Mouse (Mus musculus): ENCODE results near the gene Ankrd35.
"Not testable (repeated sequence)": the region's sequence is repeated elsewhere in the genome, so short reads cannot be mapped to it uniquely, and the experiment has no call there.

Gene Ankrd35

DNA sequence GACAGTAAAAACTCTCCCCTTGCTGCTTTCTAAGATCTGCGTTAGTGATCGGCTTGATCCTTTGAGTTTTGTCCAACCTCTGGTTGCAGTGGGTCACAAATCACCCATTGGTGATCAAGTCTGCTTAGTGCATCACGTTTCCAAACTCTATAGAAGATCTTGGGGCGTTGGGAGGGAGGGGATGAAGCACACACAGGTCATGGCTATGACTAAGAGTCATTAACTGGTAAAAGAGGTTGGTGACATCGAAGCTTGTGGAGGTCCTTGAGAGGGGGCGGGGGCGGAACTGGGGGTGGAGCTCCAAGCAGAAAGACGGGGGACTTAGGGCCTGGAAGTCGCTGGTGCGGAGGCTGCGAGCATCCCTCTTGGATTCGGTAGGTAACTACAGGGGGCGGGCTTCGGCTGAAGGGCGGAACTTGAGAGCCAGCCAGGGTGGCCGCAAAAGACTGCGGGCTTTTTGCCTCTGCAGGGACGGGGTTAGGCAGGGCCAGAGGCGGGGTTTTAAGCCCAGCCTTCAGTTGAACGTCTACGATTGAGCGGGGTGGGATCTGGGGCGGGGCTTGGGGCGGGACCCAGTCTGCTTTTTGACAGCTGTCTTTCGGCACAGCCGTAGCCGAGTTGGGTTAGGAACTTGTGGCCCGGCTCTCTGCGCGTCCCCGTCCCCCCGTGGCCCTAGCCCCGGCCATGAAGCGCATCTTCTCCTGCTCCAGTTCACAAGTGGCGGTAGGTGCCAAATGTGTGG lies at the start of gene Ankrd35:
Ankrd35 (plus strand) TSS at position 405 of the 742 bp plus-strand sequence.
- peak; percentile 76 for DNase-seq (ENCODE audit: low read depth)

GRCm38 (mm10) chr3:96623201-96623600 lies 46.7 kb upstream of the Ankrd35 start:
- DNase-seq (ENCODE audit: low read depth) = no peak

- DNase-seq (ENCODE audit: low read depth) = peak; percentile 98
Observed at GRCm38 (mm10) chr3:96629729-96630600, 40.0 kb upstream of the Ankrd35 start, which contains the start of gene Rbm8a. Gene Rbm8a (plus strand): TSS chr3:96629933.

DNA sequence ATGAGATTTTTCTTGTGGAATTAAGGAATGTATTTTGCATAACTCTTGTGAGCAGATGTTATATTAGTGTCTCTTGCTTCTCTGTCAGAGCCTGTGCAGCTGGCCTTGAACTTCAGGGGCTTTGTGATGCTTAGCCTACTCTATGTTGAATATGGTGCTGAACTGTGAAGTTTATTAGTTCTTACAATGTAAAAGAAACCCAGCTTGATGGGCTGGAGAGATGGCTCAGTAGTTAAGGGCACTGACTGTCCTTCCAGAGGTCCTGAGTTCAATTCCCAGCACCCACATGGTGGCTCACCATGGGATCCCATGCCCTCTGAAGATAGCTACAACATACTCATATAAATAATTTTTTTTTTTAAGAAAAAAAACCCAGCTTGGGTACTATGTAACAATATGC lies 37.9 kb upstream of the Ankrd35 start:
- no peak for DNase-seq (ENCODE audit: low read depth)

DNA sequence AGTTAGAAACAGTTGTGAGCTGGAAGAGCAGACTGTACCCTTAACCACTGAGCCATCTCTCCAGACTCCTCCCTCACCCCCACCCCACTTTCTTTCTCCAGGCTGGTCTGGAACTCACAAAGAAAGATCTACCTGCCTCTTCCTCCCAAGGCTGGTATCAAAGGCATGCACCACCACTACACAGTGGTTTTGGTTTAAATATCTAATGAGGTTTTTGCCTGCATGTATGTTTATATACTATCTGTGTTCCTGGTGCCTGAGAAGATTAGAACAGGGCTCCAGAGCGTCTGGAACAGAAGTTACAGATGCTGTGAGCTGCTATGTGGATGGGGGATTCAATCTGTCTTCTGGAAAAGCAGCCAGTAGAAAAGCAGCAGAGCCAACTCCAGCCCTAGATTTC lies 35.9 kb upstream of the Ankrd35 start:
- no peak for DNase-seq (ENCODE audit: low read depth)

GRCm38 (mm10) chr3:96634928-96635879 lies 34.7 kb upstream of the Ankrd35 start, which contains the start of the genes Pex11b and Gm42957:
Gene Pex11b (plus strand): TSS chr3:96635376.
Gene Gm42957 (plus strand): TSS chr3:96635474.
- peak; percentile 73 for DNase-seq (ENCODE audit: low read depth)

DNA sequence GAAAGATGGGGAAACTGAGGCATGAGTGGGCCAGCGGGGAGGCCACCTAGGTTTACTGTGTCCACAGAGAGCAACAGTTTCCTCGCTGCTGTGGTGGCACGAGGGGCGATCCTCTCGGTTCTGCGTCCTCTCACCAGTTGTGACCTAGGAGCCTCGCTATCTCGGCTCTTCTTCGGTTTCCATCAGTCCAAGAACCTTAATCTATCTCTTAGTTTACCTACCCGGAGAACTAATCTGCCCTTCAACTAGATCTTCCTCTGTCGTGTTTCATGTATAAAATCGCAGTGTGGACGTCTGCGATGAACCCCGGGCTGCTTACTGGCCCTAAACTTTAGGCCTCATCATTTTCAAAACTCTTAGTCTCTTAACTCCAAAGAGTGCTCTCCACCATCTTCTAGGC lies 34.0 kb upstream of the Ankrd35 start:
- DNase-seq (ENCODE audit: low read depth) = peak; percentile 10

DNA sequence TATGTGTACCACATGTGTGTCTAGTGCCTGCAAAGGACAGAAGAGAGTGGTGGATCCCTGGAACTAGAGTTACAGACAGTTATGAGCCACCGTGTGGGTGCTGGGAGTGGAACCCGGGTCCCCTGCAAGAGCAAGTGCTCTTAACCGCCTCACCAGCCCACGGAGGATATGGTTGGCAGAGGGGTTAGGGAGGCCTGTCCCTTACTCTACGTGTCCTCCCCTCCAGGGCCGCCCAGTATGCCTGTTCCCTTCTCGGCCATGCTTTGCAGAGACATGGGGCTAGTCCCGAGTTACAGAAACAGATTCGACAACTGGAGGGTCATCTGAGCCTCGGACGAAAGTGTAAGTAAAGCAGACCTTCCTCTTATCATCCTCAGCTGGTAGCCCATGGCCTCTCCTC lies 33.5 kb upstream of the Ankrd35 start:
- no peak for DNase-seq (ENCODE audit: low read depth)

- DNase-seq (ENCODE audit: low read depth) = peak; percentile 58
Observed at GRCm38 (mm10) chr3:96639219-96639618, 30.7 kb upstream of the Ankrd35 start.

- DNase-seq (ENCODE audit: low read depth) = no peak
Observed at GRCm38 (mm10) chr3:96645018-96645649, 24.8 kb upstream of the Ankrd35 start, which contains the start of gene Itga10. Gene Itga10 (plus strand): TSS chr3:96645584.

GRCm38 (mm10) chr3:96647365-96647764 lies 22.6 kb upstream of the Ankrd35 start:
- DNase-seq (ENCODE audit: low read depth) = no peak

DNA sequence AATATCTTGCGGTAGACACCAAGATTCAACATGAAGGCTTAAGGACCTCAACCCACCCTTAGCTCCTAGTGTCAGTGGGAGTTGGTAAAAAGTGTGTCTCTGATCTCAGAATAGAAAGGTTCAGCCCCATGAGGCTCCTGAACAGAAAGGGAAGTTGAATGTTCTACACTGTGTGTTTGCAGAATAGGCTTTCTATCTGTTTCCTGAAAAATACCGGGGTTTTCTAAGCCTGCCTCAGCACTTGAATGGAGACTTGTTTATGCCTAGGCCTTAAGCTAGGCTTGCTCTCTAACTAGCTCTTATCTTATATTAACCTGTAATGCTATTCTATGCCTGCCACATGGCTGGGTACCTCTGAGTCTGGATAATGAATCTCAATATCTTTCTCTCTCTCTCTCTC lies 9.0 kb upstream of the Ankrd35 start:
- no peak for DNase-seq (ENCODE audit: low read depth)

GRCm38 (mm10) chr3:96662731-96663316 lies 7.1 kb upstream of the Ankrd35 start:
- DNase-seq (ENCODE audit: low read depth) = no peak

- DNase-seq (ENCODE audit: low read depth) = peak; percentile 74
Observed at GRCm38 (mm10) chr3:96663432-96664239, 6.3 kb upstream of the Ankrd35 start.

- not testable (repeated sequence) for DNase-seq (ENCODE audit: low read depth)
Observed at GRCm38 (mm10) chr3:96665732-96666363, 4.1 kb upstream of the Ankrd35 start.

GRCm38 (mm10) chr3:96666916-96667315 lies 3.0 kb upstream of the Ankrd35 start:
- DNase-seq (ENCODE audit: low read depth) = no peak

DNA sequence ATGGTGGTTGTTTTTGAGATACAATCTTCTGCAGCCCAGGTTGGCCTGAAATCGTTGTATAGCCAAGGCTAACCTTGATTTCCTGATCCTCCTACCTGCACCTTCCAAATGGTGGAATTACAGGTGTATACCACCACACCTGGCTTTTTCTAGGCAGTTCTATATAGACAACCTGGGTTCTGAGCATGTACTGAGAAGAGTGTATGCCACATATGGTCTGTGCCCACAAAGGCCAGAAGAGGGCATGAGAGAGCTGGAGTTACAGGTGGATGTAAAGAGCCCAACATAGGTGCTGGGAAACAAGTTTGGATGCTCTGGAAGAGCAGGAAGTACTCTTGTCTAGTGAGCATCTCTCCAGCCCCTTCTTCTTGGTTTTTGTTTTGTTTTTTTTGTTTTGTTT lies 2.6 kb upstream of the Ankrd35 start:
- DNase-seq (ENCODE audit: low read depth) = no peak

DNA sequence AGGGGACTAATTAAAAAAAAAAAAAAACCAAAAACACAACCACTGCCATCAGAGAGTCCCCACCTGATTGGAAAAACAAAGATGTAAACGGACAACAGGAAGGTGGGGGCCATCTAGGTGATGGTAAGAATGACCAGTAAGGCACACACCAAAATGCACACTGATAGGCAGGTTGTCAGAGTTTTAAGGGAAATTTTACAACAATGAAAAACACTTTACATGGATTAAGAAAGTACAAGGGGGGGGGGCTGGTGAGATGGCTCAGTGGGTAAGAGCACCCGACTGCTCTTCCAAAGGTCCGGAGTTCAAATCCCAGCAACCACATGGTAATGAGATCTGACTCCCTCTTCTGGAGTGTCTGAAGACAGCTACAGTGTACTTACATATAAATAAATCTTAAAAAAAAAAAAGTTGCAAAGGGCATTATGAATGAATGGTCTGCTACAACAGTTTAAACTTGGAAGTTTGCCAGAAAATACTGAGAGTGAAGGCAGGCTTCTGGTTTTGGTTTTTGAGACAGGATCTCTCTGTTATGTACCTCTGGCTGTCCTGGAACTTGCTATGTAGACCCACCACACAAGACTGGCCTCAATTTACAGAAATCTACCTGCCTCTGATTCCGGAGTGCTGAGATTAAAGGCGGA lies 1.4 kb upstream of the Ankrd35 start:
- DNase-seq (ENCODE audit: low read depth) = no peak

- DNase-seq (ENCODE audit: low read depth) = no peak
Observed at GRCm38 (mm10) chr3:96671519-96671918, 1.6 kb downstream of the Ankrd35 start.
